Mouse (Mus musculus) bone marrow macrophage, adult 2 months (primary cell): ENCODE results near the gene Fcf1.

Experiments
- CTCF ChIP-seq: IDR thresholded peaks from 2 replicates; pipeline ENCODE4 v1.5.1; 2012; ENCODE audit warnings: low read depth, mild to moderate bottlenecking, low read length, moderate library complexity
- POLR2A ChIP-seq: IDR thresholded peaks from 2 replicates; pipeline ENCODE4 v1.6.1; 2012; ENCODE audit warnings: mild to moderate bottlenecking, low read depth, low read length, borderline replicate concordance

DNA sequence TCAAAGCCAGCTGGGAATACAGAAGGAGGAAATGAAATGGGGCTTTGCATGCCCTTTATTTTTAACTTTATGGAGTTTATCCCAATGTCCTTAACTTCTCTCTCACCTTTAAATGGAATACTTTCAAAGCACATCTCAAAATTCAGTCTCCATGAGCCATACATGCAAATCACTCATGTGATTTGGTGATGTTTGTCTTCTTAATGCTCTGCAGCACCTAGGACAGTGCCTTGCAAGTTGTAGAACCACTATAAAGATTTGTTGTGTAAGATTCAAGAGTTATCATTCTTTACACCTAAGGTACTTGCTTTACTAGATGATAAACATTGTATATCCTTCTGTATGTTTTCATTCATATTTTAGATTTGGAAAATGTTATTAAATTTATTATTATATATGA lies 28.4 kb downstream of the Fcf1 start:
- TF ChIP-seq POLR2A, result no peak
- TF ChIP-seq CTCF, result no peak
